Mouse (Mus musculus) testis, postnatal 14 days (tissue): ENCODE measurements around the gene Eng.

ENCODE experiments used
- DNase-seq: peaks from one replicate; pipeline ENCODE4 v3.0.0; 2021; ENCODE audit warnings: low spot score

Eng gene

GRCm38 (mm10) chr2:32624111-32624748 lies 22.2 kb upstream of the Eng start:
- DNase-seq: no peak

GRCm38 (mm10) chr2:32625212-32625872 lies 21.1 kb upstream of the Eng start:
- no peak for DNase-seq

GRCm38 (mm10) chr2:32625873-32626694 lies 20.3 kb upstream of the Eng start:
- no peak for DNase-seq

- DNase-seq: no peak
Observed at GRCm38 (mm10) chr2:32627266-32628043, 18.9 kb upstream of the Eng start.

- DNase-seq: no peak
Observed at GRCm38 (mm10) chr2:32628044-32628550, 18.3 kb upstream of the Eng start.

- no peak for DNase-seq
Observed at GRCm38 (mm10) chr2:32628729-32629128, 17.7 kb upstream of the Eng start.

- DNase-seq: peak; percentile 36
Observed at GRCm38 (mm10) chr2:32629276-32629976, 17.0 kb upstream of the Eng start.

- no peak for DNase-seq
Observed at GRCm38 (mm10) chr2:32630036-32630435, 16.4 kb upstream of the Eng start.

GRCm38 (mm10) chr2:32631046-32631445 lies 15.3 kb upstream of the Eng start:
- DNase-seq: no peak

- DNase-seq: peak; percentile 62
Observed at GRCm38 (mm10) chr2:32631737-32632394, 14.5 kb upstream of the Eng start.

GRCm38 (mm10) chr2:32633660-32634059 lies 12.7 kb upstream of the Eng start:
- no peak for DNase-seq

GRCm38 (mm10) chr2:32634277-32635105 lies 11.9 kb upstream of the Eng start:
- no peak for DNase-seq

- no peak for DNase-seq
Observed at GRCm38 (mm10) chr2:32636617-32637016, 9.8 kb upstream of the Eng start.

- no peak for DNase-seq
Observed at GRCm38 (mm10) chr2:32637778-32638281, 8.6 kb upstream of the Eng start.

GRCm38 (mm10) chr2:32639632-32640031 lies 6.8 kb upstream of the Eng start:
- no peak for DNase-seq

- DNase-seq: no peak
Observed at GRCm38 (mm10) chr2:32640550-32641051, 5.8 kb upstream of the Eng start.

- no peak for DNase-seq
Observed at GRCm38 (mm10) chr2:32641810-32642209, 4.6 kb upstream of the Eng start.

- DNase-seq: peak; percentile 27
Observed at GRCm38 (mm10) chr2:32642813-32643212, 3.6 kb upstream of the Eng start.

GRCm38 (mm10) chr2:32644083-32644482 lies 2.3 kb upstream of the Eng start:
- no peak for DNase-seq
